Mouse (Mus musculus) liver, embryonic 15.5 days (tissue): ENCODE measurements around the gene Abcb1a. TPM values are rescaled to one million over a fixed set of nuclear protein-coding genes. Genes with fewer than 3 reads are reported as not detected.

ENCODE experiments used
- ATAC-seq: fragments of 200-750 bp; cut with Nextera tagmentation; 2 replicates; pipeline ENCODE4 v1.8.0; 2017; ENCODE audit warnings: moderate number of reproducible peaks, mild to moderate bottlenecking, moderate library complexity; ENCODE audit not compliant: insufficient read depth
- H3K27ac ChIP-seq: fragments of 300-500 bp; sonication (generic); replicated peaks from 2 replicates; pipeline ENCODE4 v1.5.1; 2015; ENCODE audit warnings: mild to moderate bottlenecking, inconsistent platforms
- H3K27me3 ChIP-seq: fragments of 300-500 bp; sonication (generic); 2 replicates; pipeline ENCODE4 v1.6.1; 2015; ENCODE audit warnings: mild to moderate bottlenecking, inconsistent platforms
- H3K36me3 ChIP-seq: fragments of 300-500 bp; sonication (generic); replicated peaks from 2 replicates; pipeline ENCODE4 v1.6.1; 2015; ENCODE audit warnings: moderate library complexity, mild to moderate bottlenecking, inconsistent platforms
- H3K4me1 ChIP-seq: fragments of 300-500 bp; sonication (generic); replicated peaks from 2 replicates; pipeline ENCODE4 v1.6.1; 2015; ENCODE audit warnings: inconsistent platforms
- H3K4me2 ChIP-seq: fragments of 300-500 bp; sonication (generic); 2 replicates; pipeline ENCODE4 v1.6.1; 2015; ENCODE audit warnings: moderate library complexity, mild to moderate bottlenecking, inconsistent platforms
- H3K4me3 ChIP-seq: fragments of 300-500 bp; sonication (generic); replicated peaks from 2 replicates; pipeline ENCODE4 v1.5.1; 2015; ENCODE audit warnings: mild to moderate bottlenecking, inconsistent platforms
- H3K9ac ChIP-seq: fragments of 300-500 bp; sonication (generic); 2 replicates; pipeline ENCODE4 v1.6.1; 2015; ENCODE audit warnings: moderate library complexity, mild to moderate bottlenecking, inconsistent platforms
- H3K9me3 ChIP-seq: fragments of 300-500 bp; sonication (generic); replicated peaks from 2 replicates; pipeline ENCODE4 v1.6.1; 2016; ENCODE audit warnings: inconsistent platforms
- WGBS: fragments of 180-500 bp; shearing (Covaris S2); methylation state at CpG from one replicate; pipeline ENCODE4 v1.1.7; 2015; ENCODE audit warnings: mixed read lengths; ENCODE audit not compliant: insufficient replicate concordance; 5-methylcytosine and 5-hydroxymethylcytosine counted together
- polyA plus RNA-seq: library from polyadenylated mRNA; unstranded; fragments of >200 nt; fragmentation: Nextera tagmentation; extraction: Ambion mirVana; gene quantifications from 2 replicates; pipeline ENCODE4 v1.2.1, GENCODE M21; 2015

Gene Abcb1a
- 0.54 and 0.68 TPM in 2 replicates for polyA plus RNA-seq

- no peak within 1 kb of the TSS for H3K27ac ChIP-seq
- H3K9ac ChIP-seq, result no peak within 1 kb of the TSS
- ATAC-seq, result peak; percentile 73
Measured at GRCm38 (mm10) chr5:8659911-8660737, at the start of gene Abcb1a. Abcb1a (plus strand) TSS chr5:8660077.

GRCm38 (mm10) chr5:8622071-8622595 is 37.7 kb upstream of the Abcb1a start:
- Histone ChIP-seq H3K27me3 (peaks cover 21% of the 10 kb centered on the region), H3K9ac (no peak overlapping the region), H3K9me3 (no peaks in the 10 kb centered on the region), H3K36me3 (no peaks in the 10 kb centered on the region), H3K4me3 (peak overlapping the region; percentile 60), H3K4me2 (peak overlapping the region; percentile 85), H3K4me1 (peaks cover 10% of the 10 kb centered on the region; the same call in 1 of the 2 replicates), H3K27ac (no peak overlapping the region)
- WGBS, result under 1% methylated on average over 49 of the region's 49 CpGs
- peak; percentile 25 for ATAC-seq

More at GRCm38 (mm10) chr5:8659911-8660737, at the start of gene Abcb1a:
- no peaks in the 10 kb centered on the region for H3K36me3 ChIP-seq
- H3K4me2 ChIP-seq, result peak within 1 kb of the TSS; percentile 63
- 5% methylated on average over 37 of the region's 37 CpGs for WGBS
- peaks cover 10% of the 10 kb centered on the region; the same call in 1 of the 2 replicates for H3K27me3 ChIP-seq
- H3K4me3 ChIP-seq, result peak within 1 kb of the TSS; percentile 46
- H3K9me3 ChIP-seq, result no peaks in the 10 kb centered on the region
- H3K4me1 ChIP-seq, result no peaks in the 10 kb centered on the region

- H3K4me2 ChIP-seq, result peak within 1 kb of the TSS; percentile 85
- H3K9me3 ChIP-seq, result no peaks in the 10 kb centered on the region
- no peak within 1 kb of the TSS for H3K27ac ChIP-seq
- H3K27me3 ChIP-seq, result peaks cover 21% of the 10 kb centered on the region
- under 1% methylated on average over 73 of the region's 74 CpGs for WGBS
- no peak within 1 kb of the TSS for H3K9ac ChIP-seq
- peak within 1 kb of the TSS; percentile 60 for H3K4me3 ChIP-seq
- H3K4me1 ChIP-seq, result peaks cover 10% of the 10 kb centered on the region; the same call in 1 of the 2 replicates
- peak; percentile 87 for ATAC-seq
- H3K36me3 ChIP-seq, result no peaks in the 10 kb centered on the region
Measured at GRCm38 (mm10) chr5:8622596-8623231, 37.2 kb upstream of the Abcb1a start, which contains the start of gene Rundc3b. Rundc3b (minus strand) TSS chr5:8622952.

- no peak overlapping the region for H3K4me2 ChIP-seq
- no peak overlapping the region for H3K27ac ChIP-seq
- H3K9ac ChIP-seq, result no peak overlapping the region
- H3K9me3 ChIP-seq, result no peaks in the 10 kb centered on the region
- no peak for ATAC-seq
- H3K36me3 ChIP-seq, result no peaks in the 10 kb centered on the region
- WGBS, result 43% methylated on average over 3 of the region's 3 CpGs
- no peak overlapping the region for H3K4me3 ChIP-seq
- no peaks in the 10 kb centered on the region for H3K27me3 ChIP-seq
- H3K4me1 ChIP-seq, result no peaks in the 10 kb centered on the region
Measured at GRCm38 (mm10) chr5:8632901-8633300, 27.0 kb upstream of the Abcb1a start.

- Histone ChIP-seq H3K4me1 (no peaks in the 10 kb centered on the region), H3K27ac (no peak overlapping the region), H3K4me2 (no peak overlapping the region), H3K9ac (no peak overlapping the region), H3K27me3 (no peaks in the 10 kb centered on the region), H3K36me3 (no peaks in the 10 kb centered on the region), H3K9me3 (no peaks in the 10 kb centered on the region), H3K4me3 (no peak overlapping the region)
- no peak for ATAC-seq
Measured at GRCm38 (mm10) chr5:8634489-8634975, 25.3 kb upstream of the Abcb1a start.

- no peak overlapping the region for H3K9ac ChIP-seq
- H3K9me3 ChIP-seq, result no peaks in the 10 kb centered on the region
- H3K4me1 ChIP-seq, result no peaks in the 10 kb centered on the region
- ATAC-seq, result no peak
- H3K4me2 ChIP-seq, result no peak overlapping the region
- no peak overlapping the region for H3K27ac ChIP-seq
- no peak overlapping the region for H3K4me3 ChIP-seq
- no peaks in the 10 kb centered on the region for H3K36me3 ChIP-seq
- WGBS, result 44% methylated on average over 4 of the region's 4 CpGs
- H3K27me3 ChIP-seq, result no peaks in the 10 kb centered on the region
Measured at GRCm38 (mm10) chr5:8648300-8648699, 11.6 kb upstream of the Abcb1a start.

GRCm38 (mm10) chr5:8648774-8649173 is 11.1 kb upstream of the Abcb1a start:
- Histone ChIP-seq H3K4me3 (no peak overlapping the region), H3K27me3 (no peaks in the 10 kb centered on the region), H3K9me3 (no peaks in the 10 kb centered on the region), H3K27ac (no peak overlapping the region), H3K4me1 (no peaks in the 10 kb centered on the region), H3K9ac (no peak overlapping the region), H3K4me2 (no peak overlapping the region), H3K36me3 (no peaks in the 10 kb centered on the region)
- no peak for ATAC-seq

GRCm38 (mm10) chr5:8652085-8652484 is 7.8 kb upstream of the Abcb1a start:
- H3K36me3 ChIP-seq, result no peaks in the 10 kb centered on the region
- H3K4me2 ChIP-seq, result no peak overlapping the region
- H3K9me3 ChIP-seq, result no peaks in the 10 kb centered on the region
- no peaks in the 10 kb centered on the region for H3K4me1 ChIP-seq
- WGBS, result 53% methylated on average over 2 of the region's 2 CpGs
- H3K27me3 ChIP-seq, result no peaks in the 10 kb centered on the region
- ATAC-seq, result no peak
- H3K9ac ChIP-seq, result no peak overlapping the region
- no peak overlapping the region for H3K27ac ChIP-seq
- no peak overlapping the region for H3K4me3 ChIP-seq

GRCm38 (mm10) chr5:8660738-8661151 is 868 bp downstream of the Abcb1a start:
- H3K27me3 ChIP-seq, result peaks cover 10% of the 10 kb centered on the region; the same call in 1 of the 2 replicates
- no peak overlapping the region for H3K9ac ChIP-seq
- H3K27ac ChIP-seq, result no peak overlapping the region
- H3K4me2 ChIP-seq, result peak overlapping the region; percentile 63
- no peak for ATAC-seq
- 61% methylated on average over 10 of the region's 10 CpGs for WGBS
- no peaks in the 10 kb centered on the region for H3K9me3 ChIP-seq
- no peaks in the 10 kb centered on the region for H3K36me3 ChIP-seq
- no peaks in the 10 kb centered on the region for H3K4me1 ChIP-seq
- peak overlapping the region; percentile 46 for H3K4me3 ChIP-seq

- Histone ChIP-seq H3K4me3 (no peak overlapping the region), H3K27me3 (peaks cover 9% of the 10 kb centered on the region; the same call in 1 of the 2 replicates), H3K4me1 (no peaks in the 10 kb centered on the region), H3K4me2 (no peak overlapping the region), H3K36me3 (no peaks in the 10 kb centered on the region), H3K9me3 (no peaks in the 10 kb centered on the region), H3K27ac (no peak overlapping the region), H3K9ac (no peak overlapping the region)
- no peak for ATAC-seq
- WGBS, result 27% methylated on average over 3 of the region's 3 CpGs
Measured at GRCm38 (mm10) chr5:8664678-8665077, 4.8 kb downstream of the Abcb1a start.
